In genomic region chr4:119255351-119255750, GRCm38 (mm10) we compare ENCODE assay signal across 10 mouse cellular contexts. TPM values are rescaled to one million over a fixed set of nuclear protein-coding genes. Genes with fewer than 3 reads are reported as not detected.
DNase-seq lines count a peak whose midpoint lies in the region; ATAC-seq lines count a peak whose summit lies in the region.
"Had no signal": no experiment of that assay in that cellular context is flagged by ENCODE, and none has a peak within 500 bp of the region (broad histone marks: within the 10 kb centered on the region; RNA-seq: fewer than 3 reads in every experiment).

TSS of gene Cldn19 (plus strand) at chr4:119255414.

- DNase-seq in left cerebral cortex, postnatal 4 days, result peak; percentile 32
- no peak for DNase-seq in left cerebral cortex, postnatal 14 days (ENCODE audit: low spot score in 2 of 2)
- no peak for DNase-seq in B cell, adult 2 months
- DNase-seq in ovary, postnatal 36 days (ENCODE audit: low spot score), result no peak
- no peak for DNase-seq in MN1 (ENCODE audit: low spot score)

- H3K4me2 ChIP-seq in forebrain, embryonic 13.5 days, result peak within 1 kb of the TSS; percentile 22; the same call in 1 of the 2 replicates
- peak within 1 kb of the TSS; percentile 30 for H3K4me2 ChIP-seq in limb, embryonic 13.5 days (replicated peaks)
- H3K4me2 ChIP-seq: liver, embryonic 15.5 days had no signal

- H3K9ac ChIP-seq in forebrain, embryonic 13.5 days, result no peak within 1 kb of the TSS; the same call in 1 of the 2 replicates
- H3K9ac ChIP-seq in limb, embryonic 13.5 days, result peak within 1 kb of the TSS; percentile 31; the same call in 1 of the 2 replicates
- H3K9ac ChIP-seq: liver, embryonic 15.5 days had no signal

- intact Hi-C loops in left cerebral cortex, postnatal 4 days (cut with DNase I), result no loop called here
- intact Hi-C loops in left cerebral cortex, postnatal 14 days (cut with DNase I), result no loop called here

- H3K9me3 ChIP-seq in forebrain, embryonic 13.5 days (replicated peaks), result no peaks in the 10 kb centered on the region
- H3K9me3 ChIP-seq in limb, embryonic 13.5 days, result no peaks in the 10 kb centered on the region
- H3K9me3 ChIP-seq: liver, embryonic 15.5 days had no signal

- 76% methylated on average over 12 of the region's 12 CpGs for WGBS in forebrain, embryonic 13.5 days
- 81% methylated on average over 12 of the region's 12 CpGs for WGBS in limb, embryonic 13.5 days

- H3K4me1 ChIP-seq in forebrain, embryonic 13.5 days, result peaks cover 22% of the 10 kb centered on the region
- H3K4me1 ChIP-seq in limb, embryonic 13.5 days, result peaks cover 22% of the 10 kb centered on the region

- no peaks in the 10 kb centered on the region for H3K36me3 ChIP-seq in forebrain, embryonic 13.5 days (ENCODE audit: poor library complexity, severe bottlenecking)
- H3K36me3 ChIP-seq in limb, embryonic 13.5 days, result no peaks in the 10 kb centered on the region
- H3K36me3 ChIP-seq: liver, embryonic 15.5 days had no signal

- no peak within 1 kb of the TSS for H3K4me3 ChIP-seq in forebrain, embryonic 13.5 days
- H3K4me3 ChIP-seq in limb, embryonic 13.5 days, result no peak within 1 kb of the TSS
- H3K4me3 ChIP-seq: liver, embryonic 15.5 days had no signal

- no peaks in the 10 kb centered on the region for H3K27me3 ChIP-seq in forebrain, embryonic 13.5 days
- H3K27me3 ChIP-seq in limb, embryonic 13.5 days, result no peaks in the 10 kb centered on the region
- H3K27me3 ChIP-seq: liver, embryonic 15.5 days had no signal

- H3K27ac ChIP-seq in forebrain, embryonic 13.5 days, result peak within 1 kb of the TSS; percentile 64
- peak within 1 kb of the TSS; percentile 83 for H3K27ac ChIP-seq in limb, embryonic 13.5 days
- H3K27ac ChIP-seq: liver, embryonic 15.5 days had no signal

- no peak for ATAC-seq in forebrain, embryonic 13.5 days
- no peak for ATAC-seq in limb, embryonic 13.5 days (ENCODE audit: low FRiP score, low read depth)

RNA-seq across cellular contexts. Expression of gene Cldn19, which starts in this region (rescaled TPM):
- under 1 TPM; 0.12 to 0.14 TPM for total RNA-seq in left cerebral cortex, postnatal 4 days (2021)
- total RNA-seq in left cerebral cortex, postnatal 14 days (2021), result under 1 TPM; 0.15 to 0.24 TPM
- polyA plus RNA-seq in forebrain, embryonic 13.5 days (2015; fragmentation: Nextera tagmentation; extraction: Ambion mirVana), result 0.18 TPM in 2 replicates
- 0.09 and 0.15 TPM in 2 replicates for polyA plus RNA-seq in limb, embryonic 13.5 days (2015; fragmentation: Nextera tagmentation; extraction: Ambion mirVana)
- total RNA-seq: heart, adult 8-10 months had no signal
- polyA plus RNA-seq: large intestine, adult 2 months; liver, embryonic 15.5 days had no signal

Comparison
In these comparisons a context has a peak if more than half of its experiments do, and no peak if none do; other contexts are left out.
1. Peak in DNase-seq in left cerebral cortex, postnatal 4 days; RNA of the gene not detected or under 1 TPM.